Mouse (Mus musculus): ENCODE measurements at regions not wholly inside any gene's neighbourhood (a gene's known extent, or its start where the extent isn't known, plus 50 kb on each side); places are given as distances from the start of the nearest gene placed in this dataset.

- Histone ChIP-seq H3K27ac (ENCODE audit: insufficient read depth, low read depth, low read length, poor library complexity, severe bottlenecking) (no peak overlapping the region), H3K9me3 (ENCODE audit: control insufficient read depth, insufficient read depth, low read depth, low read length) (no peaks in the 10 kb centered on the region), H3K36me3 (ENCODE audit: control insufficient read depth, insufficient read depth, low read length, poor library complexity, severe bottlenecking) (no peaks in the 10 kb centered on the region), H3K4me3 (ENCODE audit: insufficient read depth in 1 of 2, low read depth in 1 of 2, low read length in 2 of 2, poor library complexity in 1 of 2, severe bottlenecking in 1 of 2) (no peak overlapping the region), H3K9ac (ENCODE audit: insufficient read depth, low read depth, low read length, poor library complexity, severe bottlenecking) (no peak overlapping the region), H3K4me1 (ENCODE audit: control insufficient read depth in 2 of 2, insufficient read depth in 2 of 2, low read length in 2 of 2, poor library complexity in 1 of 2) (no peaks in the 10 kb centered on the region)
- in situ Hi-C loops (cut with MboI; ENCODE audit: low sequenced_read_pairs in 2 of 2, unreplicated experiment in 2 of 2), result no loop called here
- no peak for DNase-seq (ENCODE audit: low read depth, low spot score)
- TF ChIP-seq ZC3H11A (IDR thresholded peaks at IDR 0.05; ENCODE audit: borderline replicate concordance, low read depth, low read length) (no peak), MAFK (IDR thresholded peaks at IDR 0.05; ENCODE audit: insufficient read depth, low read depth, low read length) (no peak), ZNF384 (IDR thresholded peaks at IDR 0.05; ENCODE audit: low read depth, low read length) (no peak), HCFC1 (IDR thresholded peaks at IDR 0.05; ENCODE audit: borderline replicate concordance, insufficient read depth, low read length) (no peak), CHD2 (IDR thresholded peaks at IDR 0.05; ENCODE audit: low read depth, low read length) (no peak)
Measured at GRCm38 (mm10) chr14:100421666-100422065, 137.2 kb upstream of the Klf12 start.

DNA sequence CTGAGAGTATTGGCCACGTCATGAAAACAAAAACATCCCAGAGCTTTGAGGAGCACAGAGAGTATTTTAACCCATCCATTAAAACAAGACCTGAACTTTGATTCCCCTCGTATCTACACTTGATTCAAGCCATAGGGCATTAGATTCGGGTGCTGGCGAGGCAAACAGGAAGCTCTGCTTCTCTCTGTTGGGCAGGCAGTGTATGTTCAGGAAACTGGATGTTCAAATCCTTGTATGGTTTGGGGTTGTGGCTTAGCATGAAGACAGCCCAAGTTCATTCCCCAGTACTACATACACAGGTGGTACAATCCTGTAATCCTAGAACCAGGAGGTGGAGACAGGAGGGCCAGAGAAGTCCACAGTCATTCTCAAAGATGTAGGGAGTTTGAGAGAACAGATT is 130.6 kb upstream of the Klf12 start:
- DNase-seq (ENCODE audit: low read depth, low spot score), result no peak
- in situ Hi-C loops (cut with MboI; ENCODE audit: low sequenced_read_pairs in 2 of 2, unreplicated experiment in 2 of 2), result no loop called here
- no peak overlapping the region for H3K4me3 ChIP-seq (ENCODE audit: insufficient read depth in 1 of 2, low read depth in 1 of 2, low read length in 2 of 2, poor library complexity in 1 of 2, severe bottlenecking in 1 of 2)
- no peak overlapping the region for H3K9ac ChIP-seq (ENCODE audit: insufficient read depth, low read depth, low read length, poor library complexity, severe bottlenecking)
- no peak overlapping the region for H3K27ac ChIP-seq (ENCODE audit: insufficient read depth, low read depth, low read length, poor library complexity, severe bottlenecking)
- no peaks in the 10 kb centered on the region for H3K4me1 ChIP-seq (ENCODE audit: control insufficient read depth in 2 of 2, insufficient read depth in 2 of 2, low read length in 2 of 2, poor library complexity in 1 of 2)
- no peak for TF ChIP-seq HCFC1 (IDR thresholded peaks at IDR 0.05; ENCODE audit: borderline replicate concordance, insufficient read depth, low read length)
- no peak for TF ChIP-seq ZC3H11A (IDR thresholded peaks at IDR 0.05; ENCODE audit: borderline replicate concordance, low read depth, low read length)
- no peak for TF ChIP-seq ZNF384 (IDR thresholded peaks at IDR 0.05; ENCODE audit: low read depth, low read length)
- TF ChIP-seq CHD2 (IDR thresholded peaks at IDR 0.05; ENCODE audit: low read depth, low read length), result no peak
- TF ChIP-seq MAFK (IDR thresholded peaks at IDR 0.05; ENCODE audit: insufficient read depth, low read depth, low read length), result no peak
- H3K9me3 ChIP-seq (ENCODE audit: control insufficient read depth, insufficient read depth, low read depth, low read length), result no peaks in the 10 kb centered on the region
- H3K36me3 ChIP-seq (ENCODE audit: control insufficient read depth, insufficient read depth, low read length, poor library complexity, severe bottlenecking), result no peaks in the 10 kb centered on the region

DNA sequence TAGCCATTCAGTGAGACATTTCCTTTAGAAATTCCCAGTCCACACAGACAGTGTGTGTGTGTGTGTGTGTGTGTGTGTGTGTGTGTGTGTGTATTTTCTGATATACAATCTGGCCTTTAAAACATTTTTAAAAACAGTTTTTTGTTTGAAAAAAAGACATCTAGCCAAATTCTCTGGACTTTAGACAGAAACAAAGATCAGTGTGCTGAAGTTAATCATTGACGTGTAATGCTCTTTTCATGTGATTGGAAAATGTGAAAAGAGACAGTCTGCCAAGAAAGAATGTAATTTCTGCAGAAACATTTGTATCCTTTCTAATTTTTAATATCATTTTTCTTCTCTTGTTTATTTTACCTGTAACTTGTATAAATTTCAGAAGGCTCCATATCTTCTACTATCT is 127.7 kb upstream of the Klf12 start:
- Histone ChIP-seq H3K36me3 (ENCODE audit: control insufficient read depth, insufficient read depth, low read length, poor library complexity, severe bottlenecking) (no peaks in the 10 kb centered on the region), H3K9ac (ENCODE audit: insufficient read depth, low read depth, low read length, poor library complexity, severe bottlenecking) (no peak overlapping the region), H3K9me3 (ENCODE audit: control insufficient read depth, insufficient read depth, low read depth, low read length) (no peaks in the 10 kb centered on the region), H3K4me3 (ENCODE audit: insufficient read depth in 1 of 2, low read depth in 1 of 2, low read length in 2 of 2, poor library complexity in 1 of 2, severe bottlenecking in 1 of 2) (no peak overlapping the region), H3K27ac (ENCODE audit: insufficient read depth, low read depth, low read length, poor library complexity, severe bottlenecking) (no peak overlapping the region), H3K4me1 (ENCODE audit: control insufficient read depth in 2 of 2, insufficient read depth in 2 of 2, low read length in 2 of 2, poor library complexity in 1 of 2) (no peaks in the 10 kb centered on the region)
- in situ Hi-C loops (cut with MboI; ENCODE audit: low sequenced_read_pairs in 2 of 2, unreplicated experiment in 2 of 2), result no loop called here
- DNase-seq (ENCODE audit: low read depth, low spot score), result no peak
- TF ChIP-seq MAFK (IDR thresholded peaks at IDR 0.05; ENCODE audit: insufficient read depth, low read depth, low read length) (no peak), ZNF384 (IDR thresholded peaks at IDR 0.05; ENCODE audit: low read depth, low read length) (no peak), HCFC1 (IDR thresholded peaks at IDR 0.05; ENCODE audit: borderline replicate concordance, insufficient read depth, low read length) (no peak), CHD2 (IDR thresholded peaks at IDR 0.05; ENCODE audit: low read depth, low read length) (no peak)

GRCm38 (mm10) chr14:100397191-100397590 is 112.7 kb upstream of the Klf12 start:
- no peak overlapping the region for H3K27ac ChIP-seq (ENCODE audit: insufficient read depth, low read depth, low read length, poor library complexity, severe bottlenecking)
- H3K4me3 ChIP-seq (ENCODE audit: insufficient read depth in 1 of 2, low read depth in 1 of 2, low read length in 2 of 2, poor library complexity in 1 of 2, severe bottlenecking in 1 of 2), result no peak overlapping the region
- in situ Hi-C loops (cut with MboI; ENCODE audit: low sequenced_read_pairs in 2 of 2, unreplicated experiment in 2 of 2), result no loop called here
- H3K4me1 ChIP-seq (ENCODE audit: control insufficient read depth in 2 of 2, insufficient read depth in 2 of 2, low read length in 2 of 2, poor library complexity in 1 of 2), result no peaks in the 10 kb centered on the region
- no peaks in the 10 kb centered on the region for H3K9me3 ChIP-seq (ENCODE audit: control insufficient read depth, insufficient read depth, low read depth, low read length)
- no peaks in the 10 kb centered on the region for H3K36me3 ChIP-seq (ENCODE audit: control insufficient read depth, insufficient read depth, low read length, poor library complexity, severe bottlenecking)
- H3K9ac ChIP-seq (ENCODE audit: insufficient read depth, low read depth, low read length, poor library complexity, severe bottlenecking), result no peak overlapping the region
- no peak for DNase-seq (ENCODE audit: low read depth, low spot score)
- no peak for TF ChIP-seq ZNF384 (IDR thresholded peaks at IDR 0.05; ENCODE audit: low read depth, low read length)
- TF ChIP-seq HCFC1 (IDR thresholded peaks at IDR 0.05; ENCODE audit: borderline replicate concordance, insufficient read depth, low read length), result no peak
- no peak for TF ChIP-seq CHD2 (IDR thresholded peaks at IDR 0.05; ENCODE audit: low read depth, low read length)
- no peak for TF ChIP-seq ZC3H11A (IDR thresholded peaks at IDR 0.05; ENCODE audit: borderline replicate concordance, low read depth, low read length)
- no peak for TF ChIP-seq MAFK (IDR thresholded peaks at IDR 0.05; ENCODE audit: insufficient read depth, low read depth, low read length)

Data from ES-E14 (cell line).